In the genomic region with DNA sequence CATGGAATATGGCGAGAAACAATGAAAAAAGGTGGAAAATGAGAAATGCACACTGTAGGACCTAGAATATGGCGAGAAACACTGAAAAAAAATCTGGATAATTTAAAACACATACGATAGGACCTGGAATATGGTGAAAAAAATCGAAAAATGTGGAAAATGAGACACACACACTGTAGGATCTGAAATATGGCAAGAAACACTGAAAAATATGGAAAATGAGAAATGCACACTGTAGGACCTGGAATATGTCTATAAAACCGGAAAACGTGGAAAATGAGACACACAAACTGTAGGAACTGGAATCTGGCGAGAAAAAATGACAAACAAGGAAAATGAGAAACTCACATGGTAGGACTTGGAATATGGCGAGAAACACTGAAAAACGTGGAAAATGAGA, we compare ENCODE assay signal across 9 mouse cellular contexts.
DNase-seq lines count a peak whose midpoint lies in the region; ATAC-seq and TF ChIP-seq lines count a peak whose summit lies in the region.
"Had no signal": no experiment of that assay in that cellular context is flagged by ENCODE, and none has a peak within 500 bp of the region (broad histone marks: within the 10 kb centered on the region; RNA-seq: fewer than 3 reads in every experiment).

No protein-coding gene starts in this region.

- no peak overlapping the region for H3K4me3 ChIP-seq in hindbrain, embryonic 12.5 days
- no peak overlapping the region for H3K4me3 ChIP-seq in hindbrain, embryonic 10.5 days
- H3K4me3 ChIP-seq in midbrain, embryonic 13.5 days (replicated peaks) = no peak overlapping the region
- H3K4me3 ChIP-seq in layer of hippocampus, adult 2 months = no peak overlapping the region

- H3K4me2 ChIP-seq in hindbrain, embryonic 12.5 days (replicated peaks) = no peak overlapping the region
- no peak overlapping the region for H3K4me2 ChIP-seq in midbrain, embryonic 13.5 days (replicated peaks)

- 70% methylated on average over 9 of the region's 9 CpGs for WGBS in hindbrain, embryonic 12.5 days
- WGBS in hindbrain, embryonic 10.5 days = 72% methylated on average over 9 of the region's 9 CpGs
- WGBS in midbrain, embryonic 13.5 days = 73% methylated on average over 9 of the region's 9 CpGs

- H3K36me3 ChIP-seq in hindbrain, embryonic 12.5 days = no peaks in the 10 kb centered on the region
- H3K36me3 ChIP-seq in hindbrain, embryonic 10.5 days = no peaks in the 10 kb centered on the region
- H3K36me3 ChIP-seq in midbrain, embryonic 13.5 days = no peaks in the 10 kb centered on the region

- no peak for DNase-seq in hindbrain, embryonic 10.5 days (ENCODE audit: low spot score)
- peak; percentile 6 for DNase-seq in MN1 (ENCODE audit: low spot score)
- DNase-seq in forelimb bud, embryonic 11.5 days (ENCODE audit: low read depth, low spot score) = peak; percentile 40
- DNase-seq in layer of hippocampus, adult 2 months (ENCODE audit: low spot score in 2 of 2) = no peak
- DNase-seq in thymus, postnatal 10 days (ENCODE audit: low spot score in 2 of 2) = no peak
- no peak for DNase-seq in urinary bladder, adult 18-20 months (ENCODE audit: low spot score in 2 of 2)
- DNase-seq: left cerebral cortex, postnatal 4 days had no signal

- no peak overlapping the region for H3K9ac ChIP-seq in hindbrain, embryonic 12.5 days
- H3K9ac ChIP-seq in midbrain, embryonic 13.5 days (replicated peaks) = no peak overlapping the region

- no peak overlapping the region for H3K27ac ChIP-seq in hindbrain, embryonic 12.5 days
- no peak overlapping the region for H3K27ac ChIP-seq in hindbrain, embryonic 10.5 days
- no peak overlapping the region for H3K27ac ChIP-seq in midbrain, embryonic 13.5 days
- no peak overlapping the region for H3K27ac ChIP-seq in layer of hippocampus, adult 2 months

- no peaks in the 10 kb centered on the region for H3K27me3 ChIP-seq in hindbrain, embryonic 12.5 days
- no peaks in the 10 kb centered on the region for H3K27me3 ChIP-seq in hindbrain, embryonic 10.5 days (ENCODE audit: insufficient read depth, poor library complexity, severe bottlenecking)
- no peaks in the 10 kb centered on the region for H3K27me3 ChIP-seq in midbrain, embryonic 13.5 days

- no peaks in the 10 kb centered on the region for H3K4me1 ChIP-seq in hindbrain, embryonic 12.5 days
- no peaks in the 10 kb centered on the region for H3K4me1 ChIP-seq in hindbrain, embryonic 10.5 days (replicated peaks)
- H3K4me1 ChIP-seq in midbrain, embryonic 13.5 days (replicated peaks) = no peaks in the 10 kb centered on the region

- ATAC-seq in hindbrain, embryonic 12.5 days (ENCODE audit: low FRiP score) = peak; percentile 79
- 0 out of 2 replicates have a peak, but pooled peaks have one; percentile 58 for ATAC-seq in midbrain, embryonic 13.5 days

- TF ChIP-seq CTCF in layer of hippocampus, adult 2 months (conservative IDR thresholded peaks at IDR 0.05) = no peak

- peaks cover 45% of the 10 kb centered on the region for H3K9me3 ChIP-seq in hindbrain, embryonic 12.5 days (replicated peaks)
- H3K9me3 ChIP-seq in hindbrain, embryonic 10.5 days = peaks cover 51% of the 10 kb centered on the region
- peaks cover 41% of the 10 kb centered on the region for H3K9me3 ChIP-seq in midbrain, embryonic 13.5 days

Comparison
In these comparisons a context has a peak if more than half of its experiments do, and no peak if none do; other contexts are left out.
1. DNase-seq: peak in MN1 (single experiment) and forelimb bud, embryonic 11.5 days (single experiment); none in hindbrain, embryonic 10.5 days (single experiment), layer of hippocampus, adult 2 months (0 of 2), thymus, postnatal 10 days (0 of 2) and urinary bladder, adult 18-20 months (0 of 2).